19 mouse cellular contexts compared by ENCODE assay signal in genomic region chrX:142848032-142848431, GRCm38 (mm10).
"Had no signal": no experiment of that assay in that cellular context is flagged by ENCODE, and none has a peak within 500 bp of the region (broad histone marks: within the 10 kb centered on the region; RNA-seq: fewer than 3 reads in every experiment).

No protein-coding gene starts in this region.

- H3K4me3 ChIP-seq: liver, embryonic 13.5 days; liver, embryonic 15.5 days; lung, embryonic 15.5 days; midbrain, embryonic 10.5 days; midbrain, embryonic 12.5 days; myocyte; neural tube, embryonic 12.5 days; stomach, embryonic 15.5 days had no signal

- DNase-seq: liver, embryonic 13.5 days; liver, postnatal 0 days; lung, adult 2 months; lung, postnatal 14 days; lung, postnatal 4 days; midbrain, embryonic 14.5 days; right cerebral cortex, adult 18-20 months; right cerebral cortex, postnatal 14 days; thymus, adult 2 months; thymus, postnatal 25 days; thymus, postnatal 4 days had no signal

- H3K9me3 ChIP-seq: liver, embryonic 13.5 days; liver, embryonic 15.5 days; lung, embryonic 15.5 days; midbrain, embryonic 10.5 days; midbrain, embryonic 12.5 days; neural tube, embryonic 12.5 days; stomach, embryonic 15.5 days had no signal

- H3K4me2 ChIP-seq: liver, embryonic 13.5 days; liver, embryonic 15.5 days; lung, embryonic 15.5 days; midbrain, embryonic 12.5 days; neural tube, embryonic 12.5 days; stomach, embryonic 15.5 days had no signal

- H3K36me3 ChIP-seq: liver, embryonic 13.5 days; liver, embryonic 15.5 days; lung, embryonic 15.5 days; midbrain, embryonic 10.5 days; midbrain, embryonic 12.5 days; neural tube, embryonic 12.5 days; stomach, embryonic 15.5 days had no signal

- H3K9ac ChIP-seq: liver, embryonic 13.5 days; liver, embryonic 15.5 days; liver, postnatal 0 days; lung, embryonic 15.5 days; midbrain, embryonic 12.5 days; neural tube, embryonic 12.5 days; stomach, embryonic 15.5 days had no signal

- H3K4me1 ChIP-seq: liver, embryonic 13.5 days; liver, embryonic 15.5 days; lung, embryonic 15.5 days; midbrain, embryonic 10.5 days; midbrain, embryonic 12.5 days; neural tube, embryonic 12.5 days; stomach, embryonic 15.5 days had no signal

- H3K27ac ChIP-seq: liver, embryonic 13.5 days; liver, embryonic 15.5 days; lung, embryonic 15.5 days; midbrain, embryonic 10.5 days; midbrain, embryonic 12.5 days; neural tube, embryonic 12.5 days; stomach, embryonic 15.5 days; stomach, postnatal 0 days had no signal

- H3K27me3 ChIP-seq: liver, embryonic 13.5 days; liver, embryonic 15.5 days; lung, embryonic 15.5 days; neural tube, embryonic 12.5 days; stomach, embryonic 15.5 days had no signal
